Mouse (Mus musculus): ENCODE results near the gene Elmo2.

DNA sequence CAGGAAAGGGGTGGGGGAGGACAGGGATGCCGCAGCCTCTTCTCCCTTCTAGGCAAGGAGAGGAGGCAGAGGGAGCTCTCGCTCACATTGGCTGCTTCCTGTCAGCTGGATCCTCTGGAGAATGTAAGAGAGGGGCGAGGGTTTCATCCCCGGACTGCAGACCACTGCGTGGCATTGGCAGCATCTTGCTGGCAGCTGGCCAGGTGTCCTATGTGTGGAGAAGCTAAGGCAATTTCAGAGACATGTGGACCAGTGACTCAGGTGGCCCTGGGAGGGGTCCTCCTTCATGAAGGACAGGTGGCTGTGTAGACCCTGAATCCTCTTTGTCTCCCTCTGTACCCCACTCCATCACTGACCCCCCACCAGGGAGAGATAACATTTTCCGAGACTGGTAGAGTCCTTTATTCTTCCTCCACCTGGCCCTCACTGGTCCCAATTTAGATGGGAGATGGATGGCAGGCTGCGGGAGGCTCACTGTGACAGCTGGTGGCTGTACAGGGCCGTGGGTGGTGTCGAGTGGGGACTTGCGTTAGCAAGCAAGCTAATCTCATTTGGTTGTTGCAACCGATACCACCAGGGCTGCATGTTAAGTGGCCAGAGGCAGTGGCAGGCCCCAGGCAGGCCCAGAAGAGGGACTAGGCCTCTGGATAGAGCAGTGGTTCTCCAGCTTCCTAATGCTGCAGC is 69.0 kb downstream of the Elmo2 start:
- TF ChIP-seq CTCF (IDR thresholded peaks at IDR 0.05; ENCODE audit: low read depth, low read length) = no peak
- TF ChIP-seq POLR2A (IDR thresholded peaks at IDR 0.05; ENCODE audit: insufficient read depth, low read length) = no peak
- TF ChIP-seq EP300 (IDR thresholded peaks at IDR 0.05; ENCODE audit: insufficient read depth, low read depth, low read length) = no peak

Data from ES-Bruce4 (cell line).